15 mouse cellular contexts compared by ENCODE assay signal in genomic region chr16:87434946-87435345, GRCm38 (mm10).
"Had no signal": no experiment of that assay in that cellular context is flagged by ENCODE, and none has a peak within 500 bp of the region (broad histone marks: within the 10 kb centered on the region; RNA-seq: fewer than 3 reads in every experiment).

No protein-coding gene starts in this region.

- H3K4me2 ChIP-seq: intestine, embryonic 15.5 days; liver, embryonic 11.5 days; liver, embryonic 15.5 days; neural tube, embryonic 15.5 days had no signal

- ATAC-seq: intestine, embryonic 15.5 days had no signal

- H3K4me1 ChIP-seq: intestine, embryonic 15.5 days had no signal

- H3K9ac ChIP-seq: intestine, embryonic 15.5 days; liver, embryonic 15.5 days; neural tube, embryonic 15.5 days had no signal

- DNase-seq: lung, adult 2 months; lung, postnatal 10 days; lung, postnatal 4 days; midbrain, embryonic 14.5 days; right cerebral cortex, adult 18-20 months; right cerebral cortex, postnatal 25 days; thymus, adult 18-20 months; thymus, postnatal 25 days had no signal

- H3K36me3 ChIP-seq: limb, embryonic 10.5 days; liver, embryonic 15.5 days had no signal

- H3K4me3 ChIP-seq: intestine, embryonic 15.5 days; limb, embryonic 10.5 days; liver, embryonic 15.5 days; midbrain, embryonic 10.5 days; myocyte; neural tube, embryonic 15.5 days had no signal

- H3K27ac ChIP-seq: intestine, embryonic 15.5 days; limb, embryonic 10.5 days; liver, embryonic 15.5 days; midbrain, embryonic 10.5 days; neural tube, embryonic 15.5 days had no signal

- H3K27me3 ChIP-seq: intestine, embryonic 15.5 days; liver, embryonic 15.5 days; neural tube, embryonic 15.5 days had no signal

- H3K9me3 ChIP-seq: intestine, embryonic 15.5 days; limb, embryonic 10.5 days; liver, embryonic 15.5 days; midbrain, embryonic 10.5 days; neural tube, embryonic 15.5 days had no signal
